Mouse (Mus musculus) layer of hippocampus, postnatal 25 days (tissue): ENCODE measurements around the gene Kdm4c. TPM values are rescaled to one million over a fixed set of nuclear protein-coding genes. Genes with fewer than 3 reads are reported as not detected.
"Not testable (repeated sequence)": the region's sequence is repeated elsewhere in the genome, so short reads cannot be mapped to it uniquely, and the experiment has no call there.

Experiments used
- DNase-seq, 2 experiments: peaks; one replicate each; pipeline ENCODE4 v3.0.0; 2022; ENCODE audit warnings: mixed read lengths in 2 of 2, low spot score in 1 of 2; ENCODE audit errors: extremely low spot score in 1 of 2
- total RNA-seq, 2 experiments: library from RNA; stranded (reverse); gene quantifications; 2 replicates each; pipeline ENCODE4 v1.2.3; 2021

Kdm4c gene
- total RNA-seq, result 10 to 100 TPM; 23.6 to 26.1 TPM

GRCm38 (mm10) chr4:74242176-74242575, at the start of gene Kdm4c:
Gene Kdm4c, plus strand, starts transcription at chr4:74242497.
- no peak for DNase-seq

- DNase-seq, result no peak
Observed at GRCm38 (mm10) chr4:74201281-74201811, 41.0 kb upstream of the Kdm4c start.

GRCm38 (mm10) chr4:74221780-74222179, 20.5 kb upstream of the Kdm4c start:
- DNase-seq, result not testable (repeated sequence)

GRCm38 (mm10) chr4:74222360-74222759, 19.9 kb upstream of the Kdm4c start:
- no peak for DNase-seq

GRCm38 (mm10) chr4:74224210-74224609, 18.1 kb upstream of the Kdm4c start:
- DNase-seq, result no peak

GRCm38 (mm10) chr4:74230994-74231393, 11.3 kb upstream of the Kdm4c start:
- DNase-seq, result no peak

GRCm38 (mm10) chr4:74231405-74231804, 10.9 kb upstream of the Kdm4c start:
- DNase-seq, result peak in 1 of 2 experiments; percentile 56

GRCm38 (mm10) chr4:74233534-74233933, 8.8 kb upstream of the Kdm4c start:
- DNase-seq, result peak in 1 of 2 experiments; percentile 27

GRCm38 (mm10) chr4:74251348-74252244, 9.3 kb downstream of the Kdm4c start:
- peak; percentile 91 to 98 for DNase-seq

- peak; percentile 30 to 41 for DNase-seq
Observed at GRCm38 (mm10) chr4:74252245-74253105, 10.2 kb downstream of the Kdm4c start.

- DNase-seq, result no peak
Observed at GRCm38 (mm10) chr4:74257882-74258281, 15.6 kb downstream of the Kdm4c start.

- DNase-seq, result no peak
Observed at GRCm38 (mm10) chr4:74258538-74258937, 16.2 kb downstream of the Kdm4c start.

- no peak for DNase-seq
Observed at GRCm38 (mm10) chr4:74259331-74259730, 17.0 kb downstream of the Kdm4c start.

GRCm38 (mm10) chr4:74261879-74262278, 19.6 kb downstream of the Kdm4c start:
- DNase-seq, result no peak

- no peak for DNase-seq
Observed at GRCm38 (mm10) chr4:74264428-74264955, 22.2 kb downstream of the Kdm4c start.

- DNase-seq, result no peak
Observed at GRCm38 (mm10) chr4:74271180-74271579, 28.9 kb downstream of the Kdm4c start.

GRCm38 (mm10) chr4:74277486-74277885, 35.2 kb downstream of the Kdm4c start:
- DNase-seq, result no peak

- no peak for DNase-seq
Observed at GRCm38 (mm10) chr4:74280170-74280569, 37.9 kb downstream of the Kdm4c start.

GRCm38 (mm10) chr4:74287851-74288250, 45.6 kb downstream of the Kdm4c start:
- no peak for DNase-seq

GRCm38 (mm10) chr4:74294726-74295125, 52.4 kb downstream of the Kdm4c start:
- DNase-seq, result no peak
